Mouse (Mus musculus) adrenal gland, postnatal 0 days (tissue): ENCODE results near the gene Olfr180. TPM values are rescaled to one million over a fixed set of nuclear protein-coding genes. Genes with fewer than 3 reads are reported as not detected.

Experiments
- polyA plus RNA-seq: library from polyadenylated mRNA; unstranded; fragments of >200 nt; fragmentation: Nextera tagmentation; extraction: Ambion mirVana; gene quantifications from 2 replicates; pipeline ENCODE4 v1.2.1, GENCODE M21; 2015

The Olfr180 gene
- polyA plus RNA-seq, result not detected in 2 replicates

DNA sequence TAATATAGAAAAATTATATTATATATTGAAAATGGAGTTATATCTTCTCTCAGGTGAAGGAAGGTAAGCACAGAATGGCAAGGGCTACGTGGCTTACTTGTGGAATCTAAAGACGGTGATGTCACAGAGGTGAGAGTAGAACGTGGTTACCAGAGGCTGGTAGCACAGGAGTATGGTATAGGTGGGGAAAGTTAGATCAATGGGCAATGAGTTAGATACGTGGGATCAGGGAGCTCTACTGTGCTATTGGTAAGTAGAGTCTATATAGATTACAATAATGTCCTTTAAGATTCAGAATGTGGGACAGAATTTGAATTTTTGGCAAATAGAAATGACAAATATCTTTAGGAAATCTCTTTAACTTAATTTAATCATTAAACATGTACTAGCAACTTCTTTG lies at the start of gene Olfr180:
Gene Olfr180, minus strand, starts transcription at position 101 of the 400 bp plus-strand sequence.

DNA sequence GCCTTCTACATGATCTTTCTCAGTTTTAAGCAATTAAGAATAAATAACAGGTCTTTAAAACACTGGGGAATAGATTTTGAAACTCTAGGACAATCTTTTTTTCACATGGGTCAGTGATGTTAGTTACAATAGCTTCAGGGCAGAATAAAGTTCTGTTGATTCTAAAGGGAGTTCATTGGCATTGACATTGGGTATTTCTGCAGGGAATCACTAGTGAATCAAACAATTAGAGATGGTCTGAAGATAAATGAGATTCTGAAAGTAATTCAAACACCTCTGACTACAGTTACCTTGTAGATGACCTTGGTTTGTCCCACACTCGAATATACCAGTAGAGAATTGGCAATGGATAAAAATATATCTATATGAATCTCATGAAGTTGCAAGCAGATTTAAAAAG lies 537 bp downstream of the Olfr180 start, which contains the start of gene Olfr181:
Gene Olfr181, minus strand, starts transcription at position 101 of the 400 bp plus-strand sequence.

DNA sequence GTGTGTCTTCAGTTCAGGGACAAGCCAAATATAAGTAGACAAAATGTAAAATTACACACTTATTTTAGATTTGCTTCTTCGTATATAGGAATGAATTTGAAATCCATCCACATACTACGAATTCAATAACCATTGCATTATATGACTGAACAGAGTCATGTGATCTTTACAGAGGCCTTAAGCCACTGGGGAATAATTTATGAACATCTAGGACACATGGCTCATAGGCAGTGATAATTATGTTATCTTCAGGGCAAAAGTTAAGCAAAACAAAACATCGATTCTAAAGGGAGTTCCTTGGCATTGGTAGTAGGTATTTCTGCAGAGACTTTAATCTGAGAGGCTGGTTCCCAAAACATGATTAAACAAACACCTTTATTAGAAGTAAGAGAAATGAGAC lies 37.2 kb downstream of the Olfr180 start, which contains the start of gene Olfr178:
Gene Olfr178, minus strand, starts transcription at position 101 of the 400 bp plus-strand sequence.

DNA sequence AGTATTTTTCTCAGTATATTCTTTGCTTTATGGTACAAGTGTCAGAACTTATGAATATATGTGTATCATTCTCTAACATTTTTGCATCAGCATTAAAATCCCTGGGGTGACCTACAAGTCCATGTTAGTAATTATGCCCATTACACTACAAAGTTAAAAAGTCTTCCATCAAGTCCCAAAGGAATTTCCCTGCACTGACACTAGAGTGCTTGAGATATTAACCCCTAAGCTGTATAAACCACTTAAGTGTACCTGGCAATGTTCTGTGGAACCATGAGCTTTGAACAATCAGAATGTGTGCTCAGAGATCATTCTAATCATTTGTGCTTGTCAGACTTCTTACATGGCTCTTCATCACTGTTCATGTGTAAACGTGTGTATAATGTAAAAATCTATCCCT lies 54.5 kb downstream of the Olfr180 start, which contains the start of gene Olfr177:
Gene Olfr177, minus strand, starts transcription at position 101 of the 400 bp plus-strand sequence.

Other genes with a start within 250 kb of the Olfr180 start
- gene Gpr15, start 210.3 kb downstream of the Olfr180 start, polyA plus RNA-seq, result 0.19 TPM in 1 of 2 replicates, not detected in the other
- 73.6 and 77.7 TPM in 2 replicates for gene Cldnd1, start 201.5 kb downstream of the Olfr180 start, polyA plus RNA-seq
- not detected in 2 replicates for gene Olfr172, start 166.2 kb downstream of the Olfr180 start, polyA plus RNA-seq
- not detected in 2 replicates for gene Olfr173, start 129.1 kb downstream of the Olfr180 start, polyA plus RNA-seq
- gene Olfr175-ps1, start 102.6 kb downstream of the Olfr180 start, polyA plus RNA-seq, result not detected in 2 replicates
- not detected in 2 replicates for gene Olfr177, start 54.6 kb downstream of the Olfr180 start, polyA plus RNA-seq
- not detected in 2 replicates for gene Olfr178, start 37.3 kb downstream of the Olfr180 start, polyA plus RNA-seq
- not detected in 2 replicates for gene Olfr181, start 637 bp downstream of the Olfr180 start, polyA plus RNA-seq
- not detected in 2 replicates for gene Olfr183, start 66.0 kb upstream of the Olfr180 start, polyA plus RNA-seq
- gene Olfr186, start 100.9 kb upstream of the Olfr180 start, polyA plus RNA-seq, result not detected in 2 replicates
- gene Olfr187, start 110.4 kb upstream of the Olfr180 start, polyA plus RNA-seq, result not detected in 2 replicates
- gene Olfr190, start 148.6 kb upstream of the Olfr180 start, polyA plus RNA-seq, result not detected in 2 replicates
- not detected in 2 replicates for gene Olfr191, start 160.4 kb upstream of the Olfr180 start, polyA plus RNA-seq
- not detected in 2 replicates for gene Olfr193, start 182.5 kb upstream of the Olfr180 start, polyA plus RNA-seq
- gene Olfr194, start 191.7 kb upstream of the Olfr180 start, polyA plus RNA-seq, result not detected in 2 replicates
- not detected in 2 replicates for gene Olfr195, start 217.7 kb upstream of the Olfr180 start, polyA plus RNA-seq
- gene Olfr196, start 241.1 kb upstream of the Olfr180 start, polyA plus RNA-seq, result not detected in 2 replicates